Mouse (Mus musculus) intestine, embryonic 16.5 days (tissue): ENCODE measurements around the gene Gdf11. TPM values are rescaled to one million over a fixed set of nuclear protein-coding genes. Genes with fewer than 3 reads are reported as not detected.

ENCODE experiments used
- ATAC-seq: fragments of 200-750 bp; cut with Nextera tagmentation; 2 replicates; pipeline ENCODE4 v1.8.0; 2017; ENCODE audit warnings: moderate TSS enrichment, moderate library complexity
- H3K27ac ChIP-seq: fragments of 300-500 bp; sonication (generic); 2 replicates; pipeline ENCODE4 v1.5.1; 2014; ENCODE audit warnings: mild to moderate bottlenecking, low read length
- H3K27me3 ChIP-seq: fragments of 300-500 bp; sonication (generic); replicated peaks from 2 replicates; pipeline ENCODE4 v1.6.1; 2014; ENCODE audit warnings: low read length, control low read depth, mixed read lengths; ENCODE audit not compliant: control insufficient read depth, insufficient read depth
- H3K36me3 ChIP-seq: fragments of 300-500 bp; sonication (generic); 2 replicates; pipeline ENCODE4 v1.6.1; 2014; ENCODE audit warnings: low read length, control low read depth; ENCODE audit not compliant: control insufficient read depth, insufficient read depth
- H3K4me1 ChIP-seq: fragments of 300-500 bp; sonication (generic); 2 replicates; pipeline ENCODE4 v1.6.1; 2014; ENCODE audit warnings: low read length, control low read depth, mixed read lengths; ENCODE audit not compliant: control insufficient read depth, insufficient read depth
- H3K4me2 ChIP-seq: fragments of 300-500 bp; sonication (generic); 2 replicates; pipeline ENCODE4 v1.6.1; 2014; ENCODE audit warnings: low read depth, low read length, control low read depth
- H3K4me3 ChIP-seq: fragments of 300-500 bp; sonication (generic); 2 replicates; pipeline ENCODE4 v1.5.1; 2014; ENCODE audit warnings: mild to moderate bottlenecking, low read length
- H3K9ac ChIP-seq: fragments of 300-500 bp; sonication (generic); 2 replicates; pipeline ENCODE4 v1.6.1; 2014; ENCODE audit warnings: low read depth, low read length
- H3K9me3 ChIP-seq: fragments of 300-500 bp; sonication (generic); 2 replicates; pipeline ENCODE4 v1.6.1; 2016; ENCODE audit warnings: low read length, control low read depth; ENCODE audit not compliant: control insufficient read depth
- WGBS: fragments of 180-500 bp; shearing (Covaris S2); extraction: QIAGEN DNeasy Blood & Tissue Kit; methylation state at CpG from one replicate; pipeline ENCODE4 v1.1.7; 2014; 5-methylcytosine and 5-hydroxymethylcytosine counted together
- polyA plus RNA-seq: library from polyadenylated mRNA; unstranded; fragments of >200 nt; fragmentation: Nextera tagmentation; extraction: Ambion mirVana; gene quantifications from 2 replicates; pipeline ENCODE4 v1.2.1, GENCODE M21; 2015

Gdf11 gene
- polyA plus RNA-seq, 1 experiment from 2014 or later, result 2.2 TPM

- Histone ChIP-seq H3K4me2 (no peak overlapping the region), H3K27ac (no peak overlapping the region), H3K36me3 (no peaks in the 10 kb centered on the region), H3K4me1 (no peaks in the 10 kb centered on the region), H3K4me3 (no peak overlapping the region), H3K27me3 (no peaks in the 10 kb centered on the region), H3K9me3 (no peaks in the 10 kb centered on the region), H3K9ac (no peak overlapping the region)
- WGBS, result 67% methylated on average over 3 of the region's 3 CpGs
- ATAC-seq, result no peak
Measured at GRCm38 (mm10) chr10:128850339-128850738, 41.2 kb downstream of the Gdf11 start.

DNA sequence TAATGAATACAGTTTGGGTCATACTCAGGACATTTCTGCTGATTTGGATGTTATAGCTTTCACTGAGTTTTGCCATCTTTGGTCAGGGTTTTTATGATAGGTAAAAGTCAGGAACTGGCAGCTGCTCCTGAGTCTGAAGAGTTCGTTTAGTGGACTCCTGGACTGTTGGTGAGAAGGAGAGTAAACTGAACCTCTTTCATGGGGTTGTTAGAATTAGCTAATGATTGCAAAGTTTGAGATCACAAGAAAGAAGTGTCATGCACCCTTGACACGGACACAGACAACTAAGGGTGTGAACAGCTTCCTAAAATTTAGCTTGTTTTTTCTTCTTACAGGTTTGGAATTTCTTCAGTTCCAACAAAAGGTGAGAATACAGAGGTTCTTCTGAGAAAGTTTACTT lies 43.1 kb downstream of the Gdf11 start:
- no peaks in the 10 kb centered on the region for H3K27me3 ChIP-seq
- 55% methylated on average over 2 of the region's 2 CpGs for WGBS
- H3K4me2 ChIP-seq, result no peak overlapping the region
- H3K9me3 ChIP-seq, result no peaks in the 10 kb centered on the region
- H3K4me3 ChIP-seq, result no peak overlapping the region
- H3K9ac ChIP-seq, result no peak overlapping the region
- 0 out of 2 replicates have a peak, but pooled peaks cover under 1% of the 10 kb centered on the region for H3K36me3 ChIP-seq
- H3K27ac ChIP-seq, result no peak overlapping the region
- no peak for ATAC-seq
- H3K4me1 ChIP-seq, result no peaks in the 10 kb centered on the region

- H3K4me1 ChIP-seq, result no peaks in the 10 kb centered on the region
- no peaks in the 10 kb centered on the region for H3K27me3 ChIP-seq
- no peak overlapping the region for H3K4me3 ChIP-seq
- 91% methylated on average over 4 of the region's 4 CpGs for WGBS
- no peak overlapping the region for H3K4me2 ChIP-seq
- ATAC-seq, result no peak
- H3K36me3 ChIP-seq, result peaks cover 2% of the 10 kb centered on the region; the same call in 1 of the 2 replicates
- no peak overlapping the region for H3K9ac ChIP-seq
- H3K27ac ChIP-seq, result no peak overlapping the region
- no peaks in the 10 kb centered on the region for H3K9me3 ChIP-seq
Measured at GRCm38 (mm10) chr10:128846664-128847063, 44.9 kb downstream of the Gdf11 start.

DNA sequence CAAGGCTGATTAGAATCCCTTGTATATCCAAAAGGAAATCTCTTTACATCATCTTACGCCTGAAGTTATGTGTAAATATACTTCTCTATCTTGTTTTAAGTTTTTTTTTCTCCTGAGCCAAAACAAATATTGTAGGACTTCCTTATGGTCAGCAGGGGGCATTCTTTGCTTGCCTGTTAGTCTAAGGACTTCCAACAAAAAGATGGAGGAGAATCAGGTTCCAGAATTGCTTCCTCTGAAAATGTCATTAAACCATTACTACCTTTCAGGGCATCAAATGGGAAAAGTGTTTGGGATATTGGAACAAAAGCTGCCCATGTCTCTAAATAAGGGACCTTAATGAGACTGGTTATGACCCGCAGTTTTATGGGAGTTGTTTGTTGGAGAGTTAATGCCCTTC lies 46.0 kb downstream of the Gdf11 start:
- ATAC-seq, result no peak
- 63% methylated on average over 2 of the region's 2 CpGs for WGBS
- Histone ChIP-seq H3K4me1 (no peaks in the 10 kb centered on the region), H3K27ac (no peak overlapping the region), H3K9me3 (no peaks in the 10 kb centered on the region), H3K36me3 (peaks cover 2% of the 10 kb centered on the region; the same call in 1 of the 2 replicates), H3K9ac (no peak overlapping the region), H3K27me3 (no peaks in the 10 kb centered on the region), H3K4me2 (no peak overlapping the region), H3K4me3 (no peak overlapping the region)

DNA sequence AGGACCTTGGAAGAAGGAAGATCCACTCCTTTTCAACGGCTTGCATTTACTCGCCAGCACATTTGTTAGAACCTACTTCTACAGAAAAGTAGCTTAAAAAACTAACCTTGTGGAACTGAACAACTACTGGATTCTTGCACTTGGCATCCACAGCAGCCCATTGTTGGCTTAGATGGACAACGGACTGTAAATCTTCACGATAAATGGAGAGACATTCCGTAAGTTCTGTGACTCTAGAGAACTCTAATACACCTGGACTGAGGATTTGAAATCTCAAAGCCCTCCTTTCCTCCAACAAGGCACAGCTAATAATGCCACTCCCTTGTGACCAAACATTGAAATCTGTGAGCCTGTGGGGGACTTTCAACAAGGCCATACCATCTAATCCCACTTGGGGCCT lies 48.3 kb downstream of the Gdf11 start:
- Histone ChIP-seq H3K36me3 (peaks cover 2% of the 10 kb centered on the region; the same call in 1 of the 2 replicates), H3K9me3 (no peaks in the 10 kb centered on the region), H3K27ac (no peak overlapping the region), H3K4me2 (no peak overlapping the region), H3K27me3 (no peaks in the 10 kb centered on the region), H3K4me3 (no peak overlapping the region), H3K4me1 (no peaks in the 10 kb centered on the region), H3K9ac (no peak overlapping the region)
- ATAC-seq, result no peak
- 85% methylated on average over 5 of the region's 5 CpGs for WGBS

GRCm38 (mm10) chr10:128840612-128841011 lies 50.9 kb downstream of the Gdf11 start:
- Histone ChIP-seq H3K4me1 (no peaks in the 10 kb centered on the region), H3K9ac (no peak overlapping the region), H3K27me3 (no peaks in the 10 kb centered on the region), H3K9me3 (no peaks in the 10 kb centered on the region), H3K4me3 (no peak overlapping the region), H3K4me2 (no peak overlapping the region), H3K36me3 (peaks cover 2% of the 10 kb centered on the region; the same call in 1 of the 2 replicates), H3K27ac (no peak overlapping the region)
- ATAC-seq, result no peak

- Histone ChIP-seq H3K4me1 (no peaks in the 10 kb centered on the region), H3K4me2 (no peak overlapping the region), H3K27ac (no peak overlapping the region), H3K27me3 (no peaks in the 10 kb centered on the region), H3K4me3 (no peak overlapping the region), H3K36me3 (peaks cover 2% of the 10 kb centered on the region; the same call in 1 of the 2 replicates), H3K9ac (no peak overlapping the region), H3K9me3 (no peaks in the 10 kb centered on the region)
- no peak for ATAC-seq
Measured at GRCm38 (mm10) chr10:128839434-128839833, 52.1 kb downstream of the Gdf11 start.

DNA sequence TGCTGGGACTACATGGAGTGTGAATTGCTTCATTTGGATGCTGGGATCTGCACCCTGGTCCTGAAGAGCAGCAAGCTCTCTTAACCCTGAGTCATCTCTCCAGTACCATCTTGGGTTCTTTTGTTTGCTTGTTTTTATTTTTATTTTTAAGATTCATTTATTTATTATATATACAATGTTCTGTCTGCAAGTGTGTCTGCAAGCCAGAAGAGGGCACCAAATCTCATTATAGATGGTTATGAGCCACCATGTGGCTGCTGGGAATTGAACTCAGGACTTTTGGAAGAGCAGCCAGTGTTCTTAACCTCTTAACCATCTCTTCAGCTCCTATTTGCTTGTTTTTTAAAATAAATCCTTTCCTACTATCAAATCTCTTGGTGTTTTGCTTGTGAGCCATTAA lies 54.1 kb downstream of the Gdf11 start:
- no peaks in the 10 kb centered on the region for H3K4me1 ChIP-seq
- no peak overlapping the region for H3K4me3 ChIP-seq
- no peak overlapping the region for H3K4me2 ChIP-seq
- no peak overlapping the region for H3K9ac ChIP-seq
- H3K36me3 ChIP-seq, result peaks cover 9% of the 10 kb centered on the region
- H3K27ac ChIP-seq, result no peak overlapping the region
- no peak for ATAC-seq
- H3K9me3 ChIP-seq, result no peaks in the 10 kb centered on the region
- H3K27me3 ChIP-seq, result no peaks in the 10 kb centered on the region

Other genes with a start within 250 kb of the Gdf11 start
- 1.6 and 2.0 TPM in 2 replicates for gene Ikzf4, start 245.7 kb downstream of the Gdf11 start, polyA plus RNA-seq
- gene Suox, start 217.6 kb downstream of the Gdf11 start, polyA plus RNA-seq, result 11.8 and 13.0 TPM in 2 replicates
- gene Rab5b, start 195.5 kb downstream of the Gdf11 start, polyA plus RNA-seq, result 61.6 and 64.5 TPM in 2 replicates
- 1.5 and 1.6 TPM in 2 replicates for gene Pmel, start 187.5 kb downstream of the Gdf11 start, polyA plus RNA-seq
- 60.4 and 65.2 TPM in 2 replicates for gene Cdk2, start 186.7 kb downstream of the Gdf11 start, polyA plus RNA-seq
- gene Dgka, start 146.9 kb downstream of the Gdf11 start, polyA plus RNA-seq, result 7.8 and 7.9 TPM in 2 replicates
- 28.4 and 31.5 TPM in 2 replicates for gene Pym1, start 143.8 kb downstream of the Gdf11 start, polyA plus RNA-seq
- gene Mmp19, start 100.8 kb downstream of the Gdf11 start, polyA plus RNA-seq, result 0.66 and 0.81 TPM in 2 replicates
- 45.5 and 45.8 TPM in 2 replicates for gene Dnajc14, start 87.7 kb downstream of the Gdf11 start, polyA plus RNA-seq
- 11.6 and 13.4 TPM in 2 replicates for gene Tmem198b, start 87.3 kb downstream of the Gdf11 start, polyA plus RNA-seq
- 154 and 172 TPM in 2 replicates for gene Sarnp, start 74.4 kb downstream of the Gdf11 start, polyA plus RNA-seq
- gene Ormdl2, start 70.1 kb downstream of the Gdf11 start, polyA plus RNA-seq, result 126 and 132 TPM in 2 replicates
- 794 TPM in 2 replicates for gene Cd63, start 9.3 kb upstream of the Gdf11 start, polyA plus RNA-seq
- 18.6 and 18.8 TPM in 2 replicates for gene Rdh5, start 31.2 kb upstream of the Gdf11 start, polyA plus RNA-seq
- 208 and 220 TPM in 2 replicates for gene Bloc1s1, start 32.3 kb upstream of the Gdf11 start, polyA plus RNA-seq
- 3.3 and 3.7 TPM in 2 replicates for gene Itga7, start 42.1 kb upstream of the Gdf11 start, polyA plus RNA-seq
- 23.2 and 28.6 TPM in 2 replicates for gene Mettl7b, start 69.3 kb upstream of the Gdf11 start, polyA plus RNA-seq
- gene Olfr9, start 97.7 kb upstream of the Gdf11 start, polyA plus RNA-seq, result not detected in 2 replicates
- gene Olfr763, start 119.1 kb upstream of the Gdf11 start, polyA plus RNA-seq, result not detected in 2 replicates
- not detected in 2 replicates for gene Olfr764-ps1, start 148.2 kb upstream of the Gdf11 start, polyA plus RNA-seq
- gene Olfr765, start 158.3 kb upstream of the Gdf11 start, polyA plus RNA-seq, result not detected in 2 replicates
- not detected in 2 replicates for gene Olfr766-ps1, start 177.3 kb upstream of the Gdf11 start, polyA plus RNA-seq
- not detected in 2 replicates for gene Olfr767, start 191.2 kb upstream of the Gdf11 start, polyA plus RNA-seq
- gene Olfr768, start 207.7 kb upstream of the Gdf11 start, polyA plus RNA-seq, result not detected in 2 replicates
- not detected in 2 replicates for gene Olfr769, start 226.1 kb upstream of the Gdf11 start, polyA plus RNA-seq
- not detected in 2 replicates for gene Olfr770, start 247.3 kb upstream of the Gdf11 start, polyA plus RNA-seq